Mouse (Mus musculus): ENCODE results near the gene Zfp408. TPM values are rescaled to one million over a fixed set of nuclear protein-coding genes. Genes with fewer than 3 reads are reported as not detected.
"Not testable (repeated sequence)": the region's sequence is repeated elsewhere in the genome, so short reads cannot be mapped to it uniquely, and the experiment has no call there.

Zfp408 gene
- polyA plus RNA-seq, 1 experiment from 2014 or later = 3.9 TPM

- ATAC-seq (replicated peaks; ENCODE audit: insufficient number of reproducible peaks, low FRiP score, low TSS enrichment, low read depth) = no peak
- DNase-seq (ENCODE audit: low spot score) = no peak
- H3K9me3 ChIP-seq (replicated peaks; ENCODE audit: control insufficient read depth, low read length) = no peaks in the 10 kb centered on the region
- no peaks in the 10 kb centered on the region for H3K4me1 ChIP-seq (ENCODE audit: control insufficient read depth, insufficient read depth, low read length)
- no peak overlapping the region for H3K4me3 ChIP-seq (ENCODE audit: low read depth, low read length)
- no peaks in the 10 kb centered on the region for H3K27me3 ChIP-seq (ENCODE audit: control insufficient read depth, insufficient read depth, low read length)
- no peak overlapping the region for H3K4me2 ChIP-seq (ENCODE audit: low read depth, low read length)
- H3K9ac ChIP-seq (replicated peaks; ENCODE audit: low read length) = no peak overlapping the region
- WGBS = 90% methylated on average over 8 of the region's 8 CpGs
- H3K27ac ChIP-seq (replicated peaks; ENCODE audit: low read depth, low read length) = no peak overlapping the region
- no peaks in the 10 kb centered on the region for H3K36me3 ChIP-seq (replicated peaks; ENCODE audit: control insufficient read depth, insufficient read depth, low read depth, low read length)
Observed at GRCm38 (mm10) chr2:91628171-91628570, 21.4 kb downstream of the Zfp408 start.

- Histone ChIP-seq H3K9ac (replicated peaks; ENCODE audit: low read length) (no peak overlapping the region), H3K9me3 (replicated peaks; ENCODE audit: control insufficient read depth, low read length) (no peaks in the 10 kb centered on the region), H3K4me3 (ENCODE audit: low read depth, low read length) (no peak overlapping the region), H3K4me2 (ENCODE audit: low read depth, low read length) (no peak overlapping the region), H3K4me1 (ENCODE audit: control insufficient read depth, insufficient read depth, low read length) (no peaks in the 10 kb centered on the region), H3K27ac (replicated peaks; ENCODE audit: low read depth, low read length) (no peak overlapping the region), H3K27me3 (ENCODE audit: control insufficient read depth, insufficient read depth, low read length) (no peaks in the 10 kb centered on the region), H3K36me3 (replicated peaks; ENCODE audit: control insufficient read depth, insufficient read depth, low read depth, low read length) (no peaks in the 10 kb centered on the region; the same call in 1 of the 2 replicates)
- WGBS = 79% methylated on average over 5 of the region's 5 CpGs
- DNase-seq (ENCODE audit: low spot score) = no peak
- no peak for ATAC-seq (replicated peaks; ENCODE audit: insufficient number of reproducible peaks, low FRiP score, low TSS enrichment, low read depth)
Observed at GRCm38 (mm10) chr2:91627486-91627885, 22.1 kb downstream of the Zfp408 start.

GRCm38 (mm10) chr2:91623366-91623765 lies 26.2 kb downstream of the Zfp408 start:
- H3K27ac ChIP-seq (replicated peaks; ENCODE audit: low read depth, low read length); H3K9ac ChIP-seq (replicated peaks; ENCODE audit: low read length); H3K4me3 ChIP-seq (ENCODE audit: low read depth, low read length); H3K27me3 ChIP-seq (ENCODE audit: control insufficient read depth, insufficient read depth, low read length); DNase-seq (ENCODE audit: low spot score); H3K4me1 ChIP-seq (ENCODE audit: control insufficient read depth, insufficient read depth, low read length); H3K4me2 ChIP-seq (ENCODE audit: low read depth, low read length); ATAC-seq (replicated peaks; ENCODE audit: insufficient number of reproducible peaks, low FRiP score, low TSS enrichment, low read depth); H3K9me3 ChIP-seq (replicated peaks; ENCODE audit: control insufficient read depth, low read length): not testable (repeated sequence)
- peaks cover 10% of the 10 kb centered on the region for H3K36me3 ChIP-seq (replicated peaks; ENCODE audit: control insufficient read depth, insufficient read depth, low read depth, low read length)
- WGBS = 90% methylated on average over 7 of the region's 7 CpGs

- no peak overlapping the region for H3K9ac ChIP-seq (replicated peaks; ENCODE audit: low read length)
- ATAC-seq (replicated peaks; ENCODE audit: insufficient number of reproducible peaks, low FRiP score, low TSS enrichment, low read depth) (no peak), DNase-seq (ENCODE audit: low spot score) (no peak)
- no peaks in the 10 kb centered on the region for H3K27me3 ChIP-seq (ENCODE audit: control insufficient read depth, insufficient read depth, low read length)
- H3K4me3 ChIP-seq (ENCODE audit: low read depth, low read length) = no peak overlapping the region
- no peak overlapping the region for H3K27ac ChIP-seq (replicated peaks; ENCODE audit: low read depth, low read length)
- no peaks in the 10 kb centered on the region for H3K9me3 ChIP-seq (replicated peaks; ENCODE audit: control insufficient read depth, low read length)
- no peaks in the 10 kb centered on the region for H3K4me1 ChIP-seq (ENCODE audit: control insufficient read depth, insufficient read depth, low read length)
- peaks cover 10% of the 10 kb centered on the region for H3K36me3 ChIP-seq (replicated peaks; ENCODE audit: control insufficient read depth, insufficient read depth, low read depth, low read length)
- H3K4me2 ChIP-seq (ENCODE audit: low read depth, low read length) = no peak overlapping the region
- WGBS = 94% methylated on average over 5 of the region's 5 CpGs
Observed at GRCm38 (mm10) chr2:91622356-91622755, 27.2 kb downstream of the Zfp408 start.

GRCm38 (mm10) chr2:91609370-91609769 lies 40.2 kb downstream of the Zfp408 start:
- H3K9ac ChIP-seq (replicated peaks; ENCODE audit: low read length); H3K36me3 ChIP-seq (replicated peaks; ENCODE audit: control insufficient read depth, insufficient read depth, low read depth, low read length); ATAC-seq (replicated peaks; ENCODE audit: insufficient number of reproducible peaks, low FRiP score, low TSS enrichment, low read depth); H3K4me2 ChIP-seq (ENCODE audit: low read depth, low read length); DNase-seq (ENCODE audit: low spot score); H3K27me3 ChIP-seq (ENCODE audit: control insufficient read depth, insufficient read depth, low read length); H3K4me3 ChIP-seq (ENCODE audit: low read depth, low read length); H3K27ac ChIP-seq (replicated peaks; ENCODE audit: low read depth, low read length); H3K4me1 ChIP-seq (ENCODE audit: control insufficient read depth, insufficient read depth, low read length); H3K9me3 ChIP-seq (replicated peaks; ENCODE audit: control insufficient read depth, low read length): not testable (repeated sequence)

GRCm38 (mm10) chr2:91602389-91602788 lies 47.2 kb downstream of the Zfp408 start:
- H3K9ac ChIP-seq (replicated peaks; ENCODE audit: low read length) = no peak overlapping the region
- H3K9me3 ChIP-seq (replicated peaks; ENCODE audit: control insufficient read depth, low read length) = no peaks in the 10 kb centered on the region
- DNase-seq (ENCODE audit: low spot score) = peak; percentile 11
- ATAC-seq (replicated peaks; ENCODE audit: insufficient number of reproducible peaks, low FRiP score, low TSS enrichment, low read depth) = no peak
- no peak overlapping the region for H3K27ac ChIP-seq (replicated peaks; ENCODE audit: low read depth, low read length)
- peaks cover 18% of the 10 kb centered on the region for H3K36me3 ChIP-seq (replicated peaks; ENCODE audit: control insufficient read depth, insufficient read depth, low read depth, low read length)
- 89% methylated on average over 4 of the region's 4 CpGs for WGBS
- H3K27me3 ChIP-seq (ENCODE audit: control insufficient read depth, insufficient read depth, low read length) = no peaks in the 10 kb centered on the region
- no peaks in the 10 kb centered on the region for H3K4me1 ChIP-seq (ENCODE audit: control insufficient read depth, insufficient read depth, low read length)
- H3K4me2 ChIP-seq (ENCODE audit: low read depth, low read length) = no peak overlapping the region
- no peak overlapping the region for H3K4me3 ChIP-seq (ENCODE audit: low read depth, low read length)

- 96% methylated on average over 4 of the region's 4 CpGs for WGBS
- Histone ChIP-seq H3K4me3 (ENCODE audit: low read depth, low read length) (no peak overlapping the region), H3K4me1 (ENCODE audit: control insufficient read depth, insufficient read depth, low read length) (no peaks in the 10 kb centered on the region), H3K27ac (replicated peaks; ENCODE audit: low read depth, low read length) (no peak overlapping the region), H3K9ac (replicated peaks; ENCODE audit: low read length) (no peak overlapping the region), H3K27me3 (ENCODE audit: control insufficient read depth, insufficient read depth, low read length) (no peaks in the 10 kb centered on the region), H3K4me2 (ENCODE audit: low read depth, low read length) (no peak overlapping the region), H3K36me3 (replicated peaks; ENCODE audit: control insufficient read depth, insufficient read depth, low read depth, low read length) (peaks cover 24% of the 10 kb centered on the region), H3K9me3 (replicated peaks; ENCODE audit: control insufficient read depth, low read length) (no peaks in the 10 kb centered on the region)
- ATAC-seq (replicated peaks; ENCODE audit: insufficient number of reproducible peaks, low FRiP score, low TSS enrichment, low read depth) = no peak
- DNase-seq (ENCODE audit: low spot score) = no peak
Observed at GRCm38 (mm10) chr2:91600475-91600874, 49.1 kb downstream of the Zfp408 start.
